Mouse (Mus musculus): ENCODE data around the gene Pigf.
"Not testable (repeated sequence)": the region's sequence is repeated elsewhere in the genome, so short reads cannot be mapped to it uniquely, and the experiment has no call there.

The Pigf gene
- long read RNA-seq, experiment 1, transcript Pigf-201 (6 exons, 988 nt), result major isoform, 10 of 14 reads
- long read RNA-seq, experiment 1, partial matches to known transcripts, result 0 of 14 reads
- long read RNA-seq, experiment 1, other reads (novel, unspliced or antisense), result 4 of 14 reads
- long read RNA-seq, experiment 2, transcript Pigf-201 (6 exons, 988 nt), result major isoform, 13 of 16 reads
- long read RNA-seq, experiment 2, partial matches to known transcripts, result 1 of 16 reads
- long read RNA-seq, experiment 2, other reads (novel, unspliced or antisense), result 2 of 16 reads

- intact Hi-C loops (cut with DNase I), result no loop called here
These were observed at the start of gene Pigf, which contains the start of gene Cript for GRCm38 (mm10) chr17:87025269-87025949. Gene Pigf (minus strand): TSS chr17:87025406. Gene Cript (plus strand): TSS chr17:87025550.

DNA sequence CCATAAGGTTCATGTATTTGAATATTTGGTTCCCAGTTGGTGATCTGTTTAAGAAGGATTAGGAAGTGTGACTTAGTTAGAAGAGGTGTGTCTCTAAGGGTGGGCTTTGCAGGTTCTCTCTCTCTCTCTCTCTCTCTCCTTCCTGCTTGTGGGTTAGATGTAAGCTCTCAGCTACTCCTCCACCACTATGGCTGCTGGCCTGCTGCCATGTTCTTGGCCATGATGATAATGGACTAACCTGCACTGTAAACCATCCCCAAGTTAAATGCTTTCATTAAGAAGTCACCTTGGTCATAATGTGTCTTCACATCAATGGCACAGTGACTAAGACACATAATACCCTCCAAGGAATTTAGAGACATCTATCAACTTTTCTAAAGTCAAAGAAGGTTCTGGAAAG is 48.3 kb upstream of the Pigf start:
- intact Hi-C loops (cut with DNase I), result no loop called here

DNA sequence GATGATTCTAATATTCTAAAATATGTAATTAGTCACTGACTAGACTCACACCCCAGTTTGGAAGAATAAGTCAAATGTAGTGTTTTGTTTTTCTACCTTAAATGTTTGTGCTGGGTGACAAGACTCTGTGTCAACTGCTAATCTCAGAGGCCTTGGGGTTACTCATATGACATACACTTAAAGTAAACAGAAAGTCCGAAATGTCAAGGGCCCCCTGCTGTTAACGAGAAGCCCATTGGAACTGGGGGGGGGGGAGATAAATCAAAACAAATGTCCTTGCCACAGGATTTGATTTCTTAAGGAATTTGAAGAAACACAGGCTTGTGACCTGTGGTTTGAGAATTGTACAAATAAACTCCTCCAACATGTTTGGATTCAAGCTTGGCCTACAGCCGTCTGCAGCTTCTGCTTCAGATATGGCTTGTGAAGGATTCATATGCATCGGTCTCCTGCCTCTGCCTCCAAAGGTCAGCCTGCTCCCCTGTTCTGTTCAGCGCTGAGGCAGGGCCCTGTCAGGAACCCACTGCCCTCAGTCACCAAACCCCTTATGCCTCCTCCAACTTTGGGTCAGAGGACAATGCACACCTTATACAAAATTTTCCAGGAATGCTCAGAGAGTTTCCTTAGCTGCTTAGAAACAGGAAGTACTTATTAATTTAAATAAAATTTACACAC is 47.7 kb upstream of the Pigf start:
- intact Hi-C loops (cut with DNase I), result no loop called here

- intact Hi-C loops (cut with DNase I), result not testable (repeated sequence)
These were observed 47.0 kb upstream of the Pigf start for GRCm38 (mm10) chr17:87072183-87072582.

- intact Hi-C loops (cut with DNase I), result no loop called here
These were observed 43.8 kb upstream of the Pigf start for GRCm38 (mm10) chr17:87068997-87069396.

- intact Hi-C loops (cut with DNase I), result no loop called here
These were observed 38.8 kb upstream of the Pigf start for GRCm38 (mm10) chr17:87063969-87064368.

DNA sequence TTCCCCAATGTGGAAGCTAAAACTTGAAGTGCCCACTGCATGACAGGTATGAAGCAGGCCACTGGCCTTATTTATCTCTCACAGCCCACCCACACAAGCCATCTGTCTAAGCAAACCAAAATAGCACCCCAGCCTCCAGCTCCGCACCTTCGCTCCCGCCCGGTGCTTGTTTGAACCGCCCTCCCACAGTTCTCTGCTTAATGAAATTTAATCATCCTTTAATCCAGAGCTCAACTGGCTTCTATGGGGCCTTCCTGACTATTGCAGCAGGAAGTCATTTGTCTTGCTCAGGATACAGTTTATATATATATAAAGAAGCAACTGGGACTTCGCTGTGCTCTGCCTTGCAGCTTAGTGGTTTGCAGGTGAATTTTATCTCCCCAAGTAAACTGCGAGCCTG is 38.3 kb upstream of the Pigf start:
- intact Hi-C loops (cut with DNase I), result no loop called here

- intact Hi-C loops (cut with DNase I), result no loop called here
These were observed 37.4 kb upstream of the Pigf start for GRCm38 (mm10) chr17:87062639-87063038.

- intact Hi-C loops (cut with DNase I), result no loop called here
These were observed 32.5 kb upstream of the Pigf start for GRCm38 (mm10) chr17:87057486-87058266.

DNA sequence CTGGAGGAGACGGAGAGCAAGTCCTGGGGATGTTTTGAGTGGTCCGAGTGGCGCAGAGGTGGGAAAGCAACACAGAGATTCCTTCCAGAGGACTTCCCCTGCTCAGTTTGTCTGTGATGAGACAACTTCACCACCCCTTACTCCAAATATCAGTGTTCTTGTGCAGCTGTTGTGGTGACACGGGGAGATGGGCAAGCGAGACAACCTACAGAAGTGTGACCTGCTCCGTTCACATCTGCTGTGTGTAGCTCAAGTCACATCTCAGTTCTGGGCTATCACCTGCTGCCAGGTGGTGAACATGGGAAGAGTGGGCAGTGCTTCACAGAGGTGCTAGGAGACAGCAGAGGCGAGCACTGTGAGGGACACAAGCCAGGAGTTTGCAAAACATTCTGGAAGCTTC is 31.6 kb upstream of the Pigf start:
- intact Hi-C loops (cut with DNase I), result no loop called here

DNA sequence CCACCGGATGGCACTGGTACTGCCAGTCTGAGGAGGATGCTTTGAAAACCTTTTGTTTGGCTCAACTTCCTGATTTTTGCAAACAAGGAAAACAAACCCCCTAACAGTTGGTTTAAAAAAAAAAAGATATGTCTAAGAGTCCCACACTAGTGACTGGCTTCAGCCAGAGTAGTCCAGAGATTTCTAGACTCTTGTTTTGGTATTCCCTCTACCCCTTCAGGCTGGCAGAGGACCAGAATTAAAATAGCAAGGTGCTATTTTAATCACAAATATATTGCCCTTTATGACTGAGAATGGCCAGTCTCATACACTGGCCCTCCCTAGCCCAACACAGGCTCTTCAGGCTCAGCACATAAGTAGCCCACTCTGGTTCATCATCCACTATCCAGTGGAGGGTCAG is 30.5 kb upstream of the Pigf start:
- intact Hi-C loops (cut with DNase I), result no loop called here

DNA sequence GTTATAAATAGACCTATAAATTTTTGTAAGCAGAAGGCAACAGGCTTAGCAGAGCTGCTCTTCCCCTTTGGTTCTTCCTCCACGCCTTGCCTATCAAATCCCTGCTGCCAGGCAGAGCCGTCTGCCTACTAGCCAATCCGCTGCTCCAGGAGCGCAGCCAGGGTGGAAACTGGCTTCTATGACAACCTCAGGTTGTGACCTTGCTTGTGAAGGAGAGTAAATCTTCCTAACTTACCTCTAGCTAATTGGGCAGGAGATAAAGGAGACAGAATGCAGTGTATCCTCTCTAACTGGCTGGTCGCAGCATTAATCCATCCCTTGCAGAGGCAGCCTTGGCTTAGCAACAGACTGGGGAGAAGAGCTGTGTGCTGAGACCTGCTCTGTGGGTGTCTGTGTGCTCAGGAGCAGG is 29.8 kb upstream of the Pigf start:
- intact Hi-C loops (cut with DNase I), result no loop called here

- intact Hi-C loops (cut with DNase I), result loop anchor here (5.0 kb wide), 1 partner anchor 53 kb away; the partner anchor contains the start of gene Socs5
These were observed 28.7 kb upstream of the Pigf start for GRCm38 (mm10) chr17:87053921-87054320.

- intact Hi-C loops (cut with DNase I), result loop anchor here (5.0 kb wide), 1 partner anchor 55 kb away; the partner anchor contains the start of gene Socs5
These were observed 27.2 kb upstream of the Pigf start for GRCm38 (mm10) chr17:87052432-87052831.

DNA sequence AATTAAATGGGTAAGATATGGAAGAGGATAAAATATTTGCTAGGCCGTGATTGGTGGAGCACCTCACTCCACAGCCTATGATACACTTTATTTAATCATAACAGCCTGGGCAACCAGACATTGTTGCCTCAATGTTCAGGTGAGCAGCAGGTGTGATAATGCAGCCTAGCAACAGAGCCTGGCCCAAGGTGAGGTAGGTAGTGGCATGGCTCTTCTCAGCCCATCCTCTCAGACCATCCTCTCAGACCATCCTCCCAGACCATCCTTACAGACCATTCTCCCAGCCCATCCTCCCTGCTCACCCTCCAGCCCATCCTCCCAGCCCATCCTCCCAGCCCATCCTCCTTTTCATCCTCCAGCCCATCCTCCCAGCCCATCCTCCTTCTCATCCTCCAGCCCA is 26.4 kb upstream of the Pigf start:
- intact Hi-C loops (cut with DNase I), result loop anchor here (5.0 kb wide), 1 partner anchor 56 kb away; the partner anchor contains the start of gene Socs5

DNA sequence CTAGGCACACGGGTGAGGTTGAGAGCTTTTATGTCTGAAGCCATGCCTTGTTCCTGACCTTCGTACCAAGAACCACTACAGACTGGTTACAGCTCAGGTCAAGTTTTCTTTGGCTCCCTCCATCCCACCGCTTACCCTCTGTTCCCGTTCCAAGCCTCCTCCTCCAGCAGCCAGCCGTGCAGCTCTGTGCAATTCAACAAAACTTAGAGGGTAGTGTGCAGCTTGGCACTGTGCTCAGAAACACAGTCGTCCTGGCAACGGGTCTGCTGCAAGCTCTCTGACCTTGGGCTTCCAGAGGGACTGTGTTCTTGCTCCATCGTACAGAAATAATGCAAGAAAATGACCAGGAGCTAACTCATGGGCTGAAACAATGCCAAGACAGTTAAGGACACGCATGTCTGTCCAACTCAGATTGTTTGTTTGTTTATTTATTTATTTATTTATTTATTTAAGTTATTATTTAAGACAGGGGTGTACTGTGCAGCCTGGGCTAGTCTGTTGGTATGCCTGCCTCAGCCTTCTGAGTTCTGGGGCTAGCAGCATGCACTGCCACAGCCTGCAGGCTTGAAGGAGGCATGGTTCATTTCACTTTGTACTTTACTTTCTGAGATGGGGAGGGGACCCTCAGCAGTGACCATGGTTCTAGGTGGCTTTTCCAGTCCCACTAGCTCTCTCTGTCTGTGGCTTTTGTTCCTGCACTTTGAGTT is 25.4 kb upstream of the Pigf start:
- intact Hi-C loops (cut with DNase I), result loop anchor here (5.0 kb wide), 1 partner anchor 57 kb away; the partner anchor contains the start of gene Socs5

DNA sequence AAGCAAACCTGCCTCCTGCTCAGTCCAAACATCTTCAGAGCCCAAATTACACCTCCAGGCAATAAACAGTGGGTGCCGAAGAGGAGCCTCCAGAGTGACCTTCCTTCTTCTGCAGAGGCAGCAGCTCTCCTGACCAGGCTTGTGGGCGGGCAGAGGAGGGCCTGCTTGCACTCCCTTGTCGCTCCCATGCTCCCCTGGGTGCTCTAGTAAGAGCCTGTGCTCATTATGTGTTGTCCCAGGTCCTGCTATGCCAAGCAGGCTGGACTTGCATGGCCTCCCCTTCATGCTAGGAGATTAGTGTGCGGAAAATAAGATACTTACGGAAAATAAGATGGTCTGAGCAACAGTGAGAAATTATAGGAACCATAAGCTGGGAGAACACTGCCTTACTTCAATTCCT is 24.5 kb upstream of the Pigf start:
- intact Hi-C loops (cut with DNase I), result loop anchor here (5.0 kb wide), 2 partner anchors 58 to 132 kb away; partner anchors contain the start of genes Socs5 and Tmem247

DNA sequence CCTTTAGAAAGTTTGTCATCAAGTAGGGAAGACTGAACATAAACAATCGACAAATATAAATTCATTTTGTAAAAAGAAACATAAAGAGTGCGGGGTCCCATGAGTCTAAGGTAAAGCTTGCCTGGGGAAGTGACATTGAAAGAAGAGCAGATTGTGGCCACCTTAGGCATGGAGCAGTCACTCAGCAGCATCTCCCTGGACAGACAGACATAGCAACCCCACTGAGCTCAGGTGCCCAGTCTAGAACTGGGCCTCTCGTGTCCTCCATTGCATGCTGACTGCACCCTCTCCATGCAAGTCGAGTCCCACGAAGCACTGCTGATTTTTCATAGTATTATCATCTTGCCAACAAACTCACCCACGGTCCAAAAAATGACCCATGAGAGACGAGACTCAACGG is 19.6 kb upstream of the Pigf start:
- intact Hi-C loops (cut with DNase I), result loop anchor here (5.0 kb wide), 1 partner anchor 127 kb away; the partner anchor contains the start of gene Tmem247

DNA sequence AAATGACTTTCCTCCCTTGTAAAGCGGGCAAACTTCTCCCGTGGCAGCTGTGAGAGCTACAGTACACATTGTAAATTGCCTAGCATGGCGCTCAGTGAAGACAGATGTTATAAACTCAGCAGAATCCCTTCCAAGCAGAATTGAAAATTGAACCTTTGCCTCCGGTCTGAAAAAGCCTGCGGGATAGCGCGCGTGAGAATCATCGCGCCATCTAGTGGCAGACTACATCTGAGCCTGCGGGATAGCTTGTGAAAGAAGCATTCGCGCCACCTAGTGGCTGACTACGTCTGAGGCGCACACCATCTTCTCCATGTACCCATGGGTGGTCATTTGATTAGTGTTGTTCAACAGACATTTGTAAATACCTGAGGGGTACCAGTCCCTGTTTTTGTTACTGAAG is 19.2 kb upstream of the Pigf start:
- intact Hi-C loops (cut with DNase I), result no loop called here

DNA sequence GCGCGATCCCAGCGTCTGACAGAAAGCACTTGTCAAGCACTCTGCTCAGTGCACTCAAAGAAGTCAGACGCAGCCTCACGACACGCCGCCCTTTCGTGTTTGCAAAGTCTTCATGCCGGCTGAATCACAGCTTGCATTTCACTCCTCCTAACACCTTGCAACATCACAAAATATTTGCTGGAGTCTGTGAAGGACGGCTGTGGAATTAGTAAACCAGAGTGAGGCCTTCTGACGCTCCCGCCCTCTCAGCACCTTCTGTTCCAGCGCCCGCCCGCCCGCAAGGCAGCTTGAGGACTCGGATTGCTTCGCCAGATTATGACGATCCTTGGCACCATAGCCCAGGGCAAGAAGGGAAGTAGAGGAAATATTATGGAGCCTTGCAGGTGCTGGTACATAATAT is 16.5 kb upstream of the Pigf start:
- intact Hi-C loops (cut with DNase I), result no loop called here

Measured in adrenal gland (tissue).